Mouse (Mus musculus): ENCODE results near the gene Zfp651.

Gene Zfp651

DNA sequence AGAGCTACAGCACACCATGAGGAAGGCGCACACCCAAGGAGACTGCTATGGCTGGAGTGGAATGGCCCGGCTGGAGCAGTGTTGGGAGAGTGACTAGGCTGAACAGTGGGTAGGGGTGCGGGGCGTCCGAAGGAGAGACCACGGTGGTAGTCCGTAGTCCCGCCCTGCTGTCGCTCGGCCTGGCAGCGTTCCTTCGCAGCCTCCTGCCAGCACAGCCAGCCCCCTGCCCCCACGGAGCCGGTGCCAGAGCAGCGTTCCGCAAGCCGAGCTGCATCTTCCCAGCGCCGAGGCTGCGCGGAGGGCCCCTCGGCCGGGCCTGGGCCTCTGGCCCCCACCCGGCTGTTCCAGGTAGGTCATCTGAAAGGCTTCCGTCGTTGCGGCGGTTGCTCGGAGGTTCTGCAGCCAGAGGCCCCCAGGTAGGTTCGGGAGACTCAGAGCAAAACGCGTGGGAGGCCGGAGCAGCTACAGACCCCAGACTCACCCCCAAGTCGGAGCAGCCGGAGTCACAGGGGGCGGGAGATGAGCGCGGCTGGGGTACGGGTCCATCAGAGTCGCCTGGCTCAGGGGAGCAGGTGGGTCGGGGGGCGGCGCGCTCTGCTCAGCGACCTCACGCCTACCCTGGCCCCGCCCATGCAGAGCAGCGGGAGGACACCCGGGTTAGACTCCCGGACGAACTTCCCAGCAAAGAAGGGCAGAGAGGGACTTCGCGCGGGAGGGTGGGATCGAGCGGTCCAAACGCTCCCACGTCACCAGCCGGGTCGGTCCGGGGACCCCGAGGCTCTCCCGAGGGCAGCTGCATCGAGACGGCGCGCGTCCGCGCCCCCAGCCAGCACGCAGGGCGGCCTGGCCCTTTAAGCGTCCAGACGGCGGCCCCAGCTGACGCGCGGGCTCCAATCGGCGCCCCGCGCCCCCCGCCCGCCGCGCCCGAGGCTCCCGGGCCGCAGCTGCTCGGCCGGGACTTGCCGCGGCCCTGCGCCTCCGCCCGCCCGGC is at the start of gene Zfp651:
Zfp651 (plus strand) TSS at position 240 of the 991 bp plus-strand sequence.
- peak; percentile 48 for DNase-seq

DNA sequence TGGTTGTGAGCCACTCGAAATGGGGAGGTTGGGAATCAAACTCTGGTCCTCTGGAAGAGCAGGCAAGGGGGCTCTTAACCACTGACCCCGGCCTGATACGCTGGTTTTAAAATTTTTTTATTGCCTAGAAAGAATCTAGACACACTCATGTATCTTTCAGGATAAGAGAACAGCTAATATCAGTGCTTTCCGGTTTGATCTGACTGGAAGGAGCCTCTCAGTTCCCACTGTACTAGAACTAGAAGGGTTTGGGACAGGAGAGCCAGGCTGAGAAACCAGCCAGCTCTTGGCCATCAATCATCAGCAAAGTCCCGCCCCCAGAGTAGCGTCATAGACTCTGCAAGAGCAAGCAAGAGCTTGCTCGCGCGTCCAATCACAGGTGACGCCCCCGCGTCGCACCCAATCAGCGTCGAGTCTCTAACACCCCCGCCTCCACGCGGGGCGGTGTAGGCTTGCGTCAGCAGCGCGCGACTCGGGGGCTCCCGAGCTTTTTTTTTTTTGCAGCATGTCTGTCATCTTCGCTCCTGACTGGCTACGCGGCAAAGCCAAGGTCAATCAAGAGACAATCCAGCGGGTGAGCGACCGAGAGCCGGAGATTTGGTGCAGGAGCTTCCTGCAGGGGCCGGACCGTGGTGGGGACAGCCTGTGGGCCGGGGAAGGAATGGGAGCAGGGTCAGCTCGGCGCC is 49.1 kb upstream of the Zfp651 start, which contains the start of gene Ss18l2:
Ss18l2 (plus strand) TSS at position 432 of the 686 bp plus-strand sequence.
- peak; percentile 99 for DNase-seq

DNA sequence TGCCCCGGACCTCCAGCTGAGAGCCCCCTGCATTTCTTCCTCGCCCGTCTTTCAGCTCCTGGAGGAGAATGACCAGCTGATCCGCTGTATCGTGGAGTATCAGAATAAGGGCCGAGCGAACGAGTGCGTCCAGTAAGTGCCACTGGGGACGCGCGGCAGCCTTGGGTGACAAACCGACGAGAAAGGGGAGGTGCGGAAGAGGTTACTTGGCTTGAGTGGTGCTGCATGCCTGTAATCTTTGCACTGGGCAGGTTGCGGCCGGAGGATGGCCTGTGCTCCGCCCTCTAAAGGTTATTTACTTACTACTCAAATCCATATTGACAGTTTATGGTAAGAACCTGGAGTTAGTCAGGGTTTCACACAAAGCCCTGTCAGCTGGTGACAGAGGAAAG is 48.5 kb upstream of the Zfp651 start:
- DNase-seq: peak; percentile 65

DNA sequence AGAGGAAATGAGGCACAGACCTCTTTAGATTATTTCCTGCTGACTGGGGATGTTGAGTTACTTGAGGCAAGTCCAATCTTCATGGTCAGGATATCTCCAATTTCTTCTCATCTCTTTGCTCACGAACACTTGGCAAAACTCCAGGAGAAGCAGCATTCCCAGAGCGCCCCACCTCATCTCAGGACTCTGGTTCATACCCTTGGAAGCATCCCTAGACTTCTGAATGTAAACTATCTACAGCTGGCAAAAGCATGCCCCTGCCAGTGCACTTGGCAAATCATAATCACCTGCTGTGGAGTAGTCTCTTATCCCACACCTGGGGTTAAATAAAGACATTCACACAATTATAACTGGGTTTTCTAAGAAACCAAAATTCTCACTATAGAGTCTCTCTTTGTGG is 42.1 kb upstream of the Zfp651 start:
- DNase-seq: no peak

DNA sequence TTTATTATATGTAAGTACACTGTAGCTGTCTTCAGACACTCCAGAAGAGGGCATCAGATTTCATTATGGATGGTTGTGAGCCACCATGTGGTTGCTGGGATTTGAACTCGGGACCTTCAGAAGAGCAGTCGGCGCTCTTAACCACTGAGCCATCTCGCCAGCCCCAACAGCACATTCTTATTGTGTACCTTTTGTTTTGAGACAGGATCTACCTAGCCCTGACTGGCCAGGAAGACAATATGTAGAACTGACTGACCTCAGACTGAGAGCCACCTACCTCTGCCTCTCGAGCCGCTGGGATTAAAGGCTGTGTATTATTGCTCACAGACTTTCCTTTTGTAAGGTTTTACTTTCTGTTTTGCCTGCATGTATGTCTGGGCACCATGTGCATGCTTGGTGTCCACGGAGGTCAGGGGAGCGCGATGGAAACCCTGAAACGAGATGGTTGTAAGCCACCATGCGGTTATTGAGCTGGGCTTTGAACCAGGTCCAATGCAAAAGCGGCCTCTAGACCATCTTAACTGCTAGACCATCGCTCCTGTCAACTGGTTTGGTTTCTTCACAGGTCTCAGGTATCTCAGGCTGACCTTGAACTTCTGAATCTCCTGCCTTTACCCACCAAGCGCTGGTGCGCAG is 40.9 kb upstream of the Zfp651 start:
- no peak for DNase-seq

DNA sequence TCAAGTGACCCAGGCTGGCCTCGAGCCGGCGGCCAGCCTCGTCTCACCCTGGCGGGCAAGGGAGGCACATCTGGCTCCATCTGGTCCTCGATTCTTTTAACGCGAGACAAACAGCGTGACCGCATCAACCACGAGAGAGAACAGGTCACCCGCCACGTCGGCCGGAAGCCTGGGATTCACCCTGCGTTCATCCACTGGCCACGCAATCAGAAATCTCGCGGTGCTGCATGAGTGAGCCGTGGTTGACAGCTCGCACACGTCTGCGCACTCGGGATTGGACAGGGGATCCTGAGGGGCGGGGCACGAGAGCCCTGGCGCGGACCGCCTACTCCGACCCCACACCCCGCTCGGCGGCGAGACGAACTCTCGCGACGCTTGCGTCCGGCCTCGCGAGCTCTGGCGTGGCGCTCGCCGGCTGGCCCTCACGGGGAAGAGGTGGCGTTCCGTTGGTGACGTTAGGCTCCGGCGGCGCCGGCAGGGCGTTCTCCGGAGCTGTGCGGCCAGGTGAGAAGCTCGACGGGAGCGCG is 40.3 kb upstream of the Zfp651 start, which contains the start of gene Nktr:
Nktr (plus strand) TSS at position 378 of the 527 bp plus-strand sequence.
- DNase-seq: peak; percentile 98

DNA sequence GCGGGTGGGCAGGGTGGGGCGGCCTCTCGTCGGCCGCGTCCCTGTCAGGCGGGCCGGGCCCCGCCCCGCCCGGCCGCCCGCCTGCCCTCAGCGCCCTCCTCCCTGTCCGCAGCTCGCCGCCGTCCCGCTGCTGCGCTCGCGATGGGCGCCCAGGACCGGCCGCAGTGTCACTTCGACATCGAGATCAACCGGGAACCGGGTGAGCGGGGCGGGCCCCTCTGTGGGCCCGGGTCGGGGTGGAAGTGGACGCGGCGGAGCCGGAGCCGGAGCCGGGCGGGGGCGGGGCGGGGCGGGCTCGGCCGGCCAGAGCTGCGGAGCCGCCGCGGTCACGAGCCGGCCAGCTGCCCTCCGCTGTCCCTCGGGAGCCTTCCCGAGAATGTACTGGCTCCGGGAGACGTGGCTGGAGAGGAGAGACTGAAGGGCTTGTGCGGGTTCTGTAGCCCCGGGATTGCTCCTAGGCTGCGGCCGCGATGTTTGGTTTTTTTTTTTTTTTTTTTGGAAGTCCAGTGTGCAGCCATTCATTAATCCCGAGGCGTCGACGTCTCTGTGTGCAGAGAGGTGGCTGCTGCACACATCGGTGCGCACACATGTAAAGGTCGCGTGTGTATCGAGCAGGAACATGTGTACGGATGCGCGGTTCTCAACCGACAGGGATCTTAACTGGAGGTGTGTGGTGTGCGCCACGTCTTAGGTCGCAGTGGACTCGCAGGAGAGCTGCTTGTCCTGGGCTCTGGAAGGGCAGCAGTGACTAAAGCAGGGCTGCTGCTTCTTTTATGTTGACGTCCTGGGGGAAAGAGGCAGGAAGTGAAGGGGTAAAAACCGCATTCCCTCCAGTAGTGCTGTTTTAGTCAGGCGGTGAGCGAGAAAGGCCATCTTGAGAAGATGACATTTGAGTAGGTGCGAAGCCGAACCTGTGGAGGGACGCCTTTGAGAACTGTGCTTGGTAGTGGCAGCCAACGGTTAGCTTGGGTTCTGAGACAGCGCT is 39.5 kb upstream of the Zfp651 start:
- peak; percentile 51 for DNase-seq

DNA sequence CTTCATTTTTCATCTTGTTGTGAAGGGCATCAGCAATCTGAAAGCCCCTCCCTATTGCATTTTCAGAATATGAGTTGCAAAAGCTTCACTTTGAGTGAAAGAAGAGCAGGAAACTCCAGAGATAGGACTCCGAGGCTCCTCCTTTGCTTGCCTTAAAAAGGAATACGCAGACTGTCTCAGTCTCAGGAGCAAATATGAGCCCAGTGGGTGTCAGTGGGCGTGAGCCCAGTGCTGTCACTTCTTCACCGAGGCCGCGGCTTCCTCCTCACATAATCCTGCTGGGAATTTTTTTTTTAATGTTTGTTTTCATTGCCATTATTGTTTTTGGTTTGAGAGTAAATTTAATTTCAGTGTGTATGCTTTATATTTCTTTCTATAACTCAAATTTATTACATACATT is 18.6 kb upstream of the Zfp651 start:
- DNase-seq: no peak

DNA sequence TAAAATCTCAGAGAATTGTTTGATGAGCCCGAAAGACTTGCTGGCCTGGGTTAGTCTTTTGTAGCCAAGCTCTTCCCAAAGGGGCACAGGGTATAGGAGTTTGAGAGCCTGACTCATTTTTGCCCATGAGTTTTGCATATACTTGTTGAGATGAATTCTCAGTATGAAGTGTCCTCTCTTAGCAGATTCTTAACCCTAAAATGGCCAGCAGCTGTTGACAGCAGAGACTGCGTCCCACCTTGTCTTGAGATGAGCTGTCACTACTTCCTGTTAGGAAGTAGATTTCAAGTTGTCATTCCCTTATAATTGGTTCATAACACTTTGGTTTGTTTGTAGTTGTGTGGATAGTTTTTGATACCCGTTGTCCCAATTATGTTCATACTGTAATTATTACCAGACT is 18.0 kb upstream of the Zfp651 start:
- no peak for DNase-seq

DNA sequence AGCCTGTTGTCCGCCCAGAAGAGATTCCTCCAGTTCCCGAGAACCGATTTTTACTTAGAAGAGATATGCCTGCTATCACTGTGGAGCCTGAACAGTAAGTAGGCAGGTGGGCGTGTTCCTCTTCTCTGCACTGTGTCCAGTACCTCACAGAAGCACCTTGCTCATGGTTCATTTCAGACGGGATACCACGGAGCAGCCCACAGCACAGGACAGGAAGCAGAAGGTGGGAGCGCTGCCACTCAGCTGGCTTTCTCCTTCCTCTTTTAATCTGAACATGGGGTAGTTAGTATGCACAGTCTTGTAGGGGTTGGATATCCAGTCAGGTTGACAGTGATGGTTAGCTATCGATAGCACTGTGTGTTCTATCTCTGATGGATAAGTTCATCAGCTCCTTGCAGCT is 15.1 kb upstream of the Zfp651 start:
- no peak for DNase-seq

DNA sequence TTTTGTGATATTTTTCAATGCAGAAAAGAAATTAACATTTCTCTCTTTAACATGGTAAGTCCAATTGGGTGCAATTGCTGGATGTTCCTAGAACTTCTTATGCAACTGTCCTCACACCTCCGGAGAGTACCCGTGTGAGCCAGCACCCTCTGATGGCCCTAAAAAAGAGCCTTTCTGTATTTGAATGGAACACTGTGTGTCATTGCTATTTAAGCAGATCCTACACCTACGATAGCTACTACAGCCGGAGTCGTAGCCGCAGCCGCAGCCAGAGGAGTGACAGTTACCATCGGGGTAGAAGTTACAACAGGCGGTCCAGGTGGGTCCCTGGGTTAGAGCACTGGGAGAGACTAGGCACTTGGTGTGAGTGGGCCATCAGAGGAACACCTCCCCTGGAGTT is 6.4 kb upstream of the Zfp651 start:
- DNase-seq: no peak

DNA sequence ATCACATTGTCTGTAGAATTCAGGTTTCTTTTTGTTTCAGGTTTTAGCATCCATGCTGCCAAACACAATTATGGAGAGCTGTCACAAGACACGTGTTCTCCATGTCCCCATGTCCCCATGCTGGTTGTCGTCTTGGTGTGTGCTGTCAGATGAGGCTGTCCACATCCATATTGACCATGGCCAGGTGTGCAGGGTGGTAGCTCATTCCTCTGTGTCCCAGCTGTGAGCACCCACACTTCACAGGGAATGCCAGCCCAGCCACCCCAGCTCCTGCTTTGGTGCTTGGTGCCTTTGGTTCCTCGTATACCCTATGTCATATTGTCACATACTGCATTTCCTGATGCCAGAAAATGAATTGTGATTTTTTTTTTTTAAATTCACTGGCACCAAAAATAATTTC is 4.5 kb upstream of the Zfp651 start:
- no peak for DNase-seq

DNA sequence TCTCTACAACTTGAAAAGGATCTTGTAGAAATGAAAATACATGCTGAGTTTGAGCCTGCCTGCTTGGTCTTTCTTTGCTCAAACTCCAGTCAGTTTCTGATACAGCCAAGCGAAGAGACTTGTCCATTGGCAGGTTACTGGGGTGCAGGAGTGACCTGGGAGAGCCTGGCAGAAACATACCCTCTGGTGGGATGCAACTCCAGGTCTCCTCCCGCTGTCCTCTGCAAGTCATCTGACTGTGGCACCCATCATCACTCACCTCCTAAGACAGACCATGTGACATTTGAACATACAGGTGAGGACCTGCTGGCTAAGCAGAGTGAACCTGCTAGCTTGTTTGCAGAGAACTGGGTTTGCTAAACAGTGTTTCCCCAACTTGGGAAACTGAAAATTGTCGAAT is 2.3 kb upstream of the Zfp651 start:
- no peak for DNase-seq

DNA sequence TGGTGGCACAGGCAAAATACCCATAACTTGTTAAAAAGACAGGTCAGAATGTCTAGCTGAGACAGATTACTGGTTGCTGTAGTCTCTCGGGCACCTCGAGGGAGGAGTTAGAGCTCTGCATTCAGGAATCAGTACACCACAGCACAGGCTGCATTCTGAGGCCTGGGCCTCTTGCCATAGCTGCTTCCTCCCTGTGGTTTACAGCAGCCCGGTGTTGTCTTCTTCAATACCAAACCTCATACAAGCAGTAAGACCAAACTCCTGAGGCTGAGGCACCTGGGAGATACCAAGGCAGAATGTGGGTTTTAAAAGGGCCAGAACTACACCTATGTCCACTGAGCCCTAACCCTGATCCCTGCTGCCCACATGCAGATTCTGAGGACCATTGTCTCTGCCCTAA is 1.7 kb upstream of the Zfp651 start:
- no peak for DNase-seq

DNA sequence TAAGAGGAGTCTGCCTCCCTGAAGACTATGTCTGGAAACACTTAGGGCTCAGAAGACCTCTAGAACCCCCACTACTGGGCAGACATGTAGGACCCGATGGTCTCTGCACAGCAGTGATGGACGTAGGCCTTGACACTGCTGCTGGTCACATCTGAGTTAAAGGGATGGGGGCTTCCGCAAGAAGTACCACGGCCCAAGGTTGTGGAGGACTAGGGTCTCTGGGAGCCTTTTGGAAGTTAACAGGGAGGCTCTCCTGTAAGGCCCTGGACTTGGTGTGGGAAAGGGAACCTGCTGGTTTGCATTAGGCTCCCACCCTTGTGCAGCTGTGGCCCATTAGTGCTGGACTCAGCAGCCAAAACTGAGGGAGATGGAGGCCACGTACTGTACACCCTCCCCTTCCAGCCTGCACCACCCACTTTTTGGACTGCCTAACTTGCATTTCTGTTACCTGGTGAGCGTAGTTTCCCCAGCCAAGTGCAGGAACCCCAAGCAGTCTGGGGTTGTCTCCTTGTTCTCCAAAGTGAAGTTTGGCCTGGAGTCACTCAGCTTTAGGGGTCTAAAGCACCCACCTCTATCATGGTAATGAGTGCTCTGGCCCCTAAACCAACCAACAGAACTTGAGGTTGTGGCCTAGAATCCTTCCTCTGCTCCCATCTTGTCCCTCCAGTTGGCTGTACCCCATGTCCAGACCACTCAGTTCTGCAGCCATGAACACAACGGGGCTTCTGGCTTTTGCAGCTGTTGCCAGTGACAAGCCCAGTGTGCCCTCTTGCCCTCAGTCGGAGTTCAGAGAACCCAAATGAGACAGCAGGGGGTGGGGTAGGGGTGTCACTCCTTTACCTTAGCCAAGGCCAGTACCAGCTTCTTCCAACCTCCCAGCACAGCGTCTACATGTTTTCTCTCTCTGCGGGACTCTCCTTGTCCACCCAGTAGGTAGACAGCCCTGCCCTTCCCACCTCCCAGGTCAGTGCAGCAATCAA is 1.0 kb upstream of the Zfp651 start:
- DNase-seq: no peak

DNA sequence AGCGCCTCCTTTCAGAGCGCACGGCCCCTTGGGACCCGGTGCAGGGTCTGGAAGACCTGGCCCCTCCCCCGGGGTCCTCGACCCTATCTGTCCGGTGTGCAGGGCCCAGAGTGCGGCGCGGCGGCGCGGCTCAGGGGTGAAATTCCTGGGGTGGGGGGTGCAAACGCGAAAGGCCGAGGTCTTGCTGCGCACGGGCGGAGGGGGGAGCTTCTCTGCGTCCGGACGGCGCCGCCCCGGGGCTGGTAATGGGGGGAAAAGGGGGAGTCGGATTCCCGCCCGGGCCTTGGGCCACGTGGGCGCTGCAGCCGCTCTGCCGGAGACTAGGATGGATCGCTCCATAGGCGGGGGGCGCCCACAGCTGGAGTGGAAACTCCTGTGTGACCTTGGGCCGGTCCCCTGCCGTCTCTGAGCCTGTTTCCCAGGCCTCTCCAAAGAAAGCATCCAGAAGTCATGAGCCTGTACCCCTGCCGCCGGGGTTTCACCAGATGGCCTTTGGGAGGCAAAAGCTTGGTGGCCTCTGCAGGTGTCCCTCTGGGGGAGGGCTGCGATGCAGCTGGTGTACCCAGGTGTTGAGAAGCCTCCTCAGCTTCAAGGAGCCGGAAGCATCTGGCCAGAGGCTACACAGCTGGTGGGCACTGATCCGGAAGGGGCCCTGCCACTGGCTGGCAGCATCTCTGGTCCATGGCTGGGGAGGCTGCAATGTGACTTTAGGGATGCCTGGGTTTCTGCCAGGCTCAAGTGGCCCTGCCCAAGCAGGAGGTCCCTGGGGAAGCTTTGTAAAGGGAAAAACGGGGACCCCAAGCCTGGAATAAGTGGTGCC is 1.4 kb downstream of the Zfp651 start:
- DNase-seq: peak; percentile 68

DNA sequence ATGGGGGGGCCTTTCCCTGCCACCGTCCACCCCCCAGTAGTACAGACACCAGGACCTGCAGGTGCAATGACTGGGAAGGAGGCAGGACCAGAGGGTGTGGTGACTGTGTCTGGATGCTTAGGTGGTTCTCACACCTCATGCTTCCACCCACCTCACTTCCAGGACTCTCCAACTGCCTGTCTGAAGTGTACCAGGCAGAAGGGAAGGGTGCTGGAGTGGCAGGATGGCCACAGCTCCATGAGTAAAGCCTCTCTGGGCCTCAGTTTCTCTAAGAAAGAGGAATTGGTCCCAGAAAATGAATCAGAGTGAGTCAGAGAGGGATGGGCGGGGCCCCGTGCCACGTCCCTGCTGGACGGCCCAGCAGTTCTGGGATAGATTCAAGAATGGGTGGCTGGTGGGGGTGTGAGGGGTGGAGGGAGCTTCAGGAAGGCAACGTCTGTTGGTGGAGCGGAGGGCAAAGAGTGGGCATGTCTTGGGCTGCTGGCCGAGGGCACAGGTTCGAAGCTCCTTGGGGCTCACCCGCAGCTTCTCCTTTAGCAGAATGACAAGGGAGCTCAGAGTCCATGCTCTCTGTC is 2.0 kb downstream of the Zfp651 start:
- DNase-seq: no peak

DNA sequence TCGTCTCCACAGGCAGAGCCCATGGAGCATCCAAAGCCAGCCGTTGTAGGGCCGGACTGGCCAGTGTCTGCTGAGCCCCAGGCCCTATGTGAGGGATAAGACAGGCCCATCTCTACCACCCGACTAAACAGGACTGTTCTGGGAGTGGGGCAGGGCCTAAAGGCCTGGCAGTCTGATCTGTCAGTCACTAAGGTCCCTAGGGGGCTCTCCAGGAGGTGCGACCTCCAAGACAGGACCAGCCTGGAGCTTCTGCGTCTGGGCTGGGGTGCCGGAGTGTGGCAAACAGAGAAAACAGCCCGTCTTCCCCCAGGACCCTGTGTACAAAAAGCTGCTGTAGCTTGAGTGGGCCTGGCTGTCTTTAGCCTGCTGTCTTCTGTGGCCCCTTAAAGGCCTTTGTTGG is 2.7 kb downstream of the Zfp651 start:
- no peak for DNase-seq

DNA sequence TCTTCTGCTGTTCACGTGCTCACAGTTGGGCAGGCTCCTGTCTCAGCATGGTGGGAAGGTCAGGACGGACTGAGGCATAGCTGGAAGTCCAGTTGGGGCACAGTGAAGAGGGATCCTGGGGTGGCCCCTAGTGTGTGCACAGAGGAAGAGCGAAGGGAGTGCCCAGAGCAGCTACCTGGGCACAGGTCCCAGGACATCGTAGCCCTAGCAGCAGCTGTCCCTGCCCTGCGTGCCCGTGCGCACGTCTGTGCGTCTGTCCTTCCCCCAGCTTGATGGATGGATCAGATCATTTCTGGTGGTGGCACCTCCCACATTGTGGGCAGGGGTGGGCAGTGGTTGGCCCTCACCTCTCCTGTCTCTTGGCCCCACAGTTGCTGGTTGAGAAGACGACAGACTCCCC is 3.1 kb downstream of the Zfp651 start:
- no peak for DNase-seq
